Mouse (Mus musculus) MEL (cell line): ENCODE results near the gene Tyw5. TPM values are rescaled to one million over a fixed set of nuclear protein-coding genes. Genes with fewer than 3 reads are reported as not detected.

ENCODE experiments used
- DNase-seq: peaks from one replicate; pipeline ENCODE4 v3.0.0; 2011; ENCODE audit warnings: low read depth, low spot score
- H3K27ac ChIP-seq: 2 replicates; pipeline ENCODE4 v1.5.1; 2012; ENCODE audit warnings: low read depth, mild to moderate bottlenecking, control low read depth, low read length, moderate library complexity; ENCODE audit not compliant: control insufficient read depth
- H3K27me3 ChIP-seq, 2 experiments: fragments of 150-350 bp in 1 of 2; sonication (generic) in 1 of 2; 2 replicates each; pipeline ENCODE4 v1.6.1; 2012; ENCODE audit warnings: low read length in 2 of 2, mild to moderate bottlenecking in 2 of 2, improper control_type of control experiment in 1 of 2, moderate library complexity in 1 of 2; ENCODE audit not compliant: insufficient read depth in 2 of 2, control insufficient read depth in 1 of 2
- H3K36me3 ChIP-seq, 2 experiments: 2 replicates each; pipeline ENCODE4 v1.6.1; 2012 to 2014; ENCODE audit warnings: low read length in 2 of 2, improper control_type of control experiment in 1 of 2, inconsistent platforms in 1 of 2, mild to moderate bottlenecking in 1 of 2; ENCODE audit not compliant: insufficient read depth in 2 of 2, control insufficient read depth in 1 of 2
- H3K4me1 ChIP-seq, 2 experiments: fragments of 150-350 bp in 1 of 2; sonication (generic) in 1 of 2; 2 replicates each; pipeline ENCODE4 v1.6.1; 2012; ENCODE audit warnings: low read length in 2 of 2, improper control_type of control experiment in 1 of 2, mild to moderate bottlenecking in 1 of 2; ENCODE audit not compliant: insufficient read depth in 2 of 2, control insufficient read depth in 1 of 2
- H3K4me3 ChIP-seq, 2 experiments: fragments of 150-350 bp in 1 of 2; sonication (generic) in 1 of 2; 2 replicates each; pipeline ENCODE4 v1.5.1; 2012; ENCODE audit warnings: low read depth in 2 of 2, low read length in 2 of 2, mild to moderate bottlenecking in 2 of 2, moderate library complexity in 2 of 2, control low read depth in 1 of 2, improper control_type of control experiment in 1 of 2; ENCODE audit not compliant: control insufficient read depth in 1 of 2, insufficient read depth in 1 of 2
- H3K79me2 ChIP-seq: 2 replicates; pipeline ENCODE4 v1.6.1; 2012; ENCODE audit warnings: mild to moderate bottlenecking, low read length, moderate library complexity; ENCODE audit not compliant: control insufficient read depth, poor library complexity, insufficient read depth
- H3K9ac ChIP-seq: 2 replicates; pipeline ENCODE4 v1.6.1; 2012; ENCODE audit warnings: low read depth, mild to moderate bottlenecking, control low read depth, low read length, moderate library complexity; ENCODE audit not compliant: control insufficient read depth, poor library complexity, severe bottlenecking
- H3K9me3 ChIP-seq: fragments of 150-350 bp; sonication (generic); replicated peaks from 2 replicates; pipeline ENCODE4 v1.6.1; 2012; ENCODE audit warnings: mild to moderate bottlenecking, low read length, improper control_type of control experiment, moderate library complexity; ENCODE audit not compliant: insufficient read depth
- BHLHE40 ChIP-seq: IDR thresholded peaks from 2 replicates; pipeline ENCODE4 v1.6.1; 2012; ENCODE audit warnings: low read depth, mild to moderate bottlenecking, inconsistent platforms, low read length, improper control_type of control experiment, borderline replicate concordance
- CHD1 ChIP-seq: IDR thresholded peaks from 2 replicates; pipeline ENCODE4 v1.6.1; 2012; ENCODE audit warnings: low read depth, mild to moderate bottlenecking, inconsistent platforms, low read length, improper control_type of control experiment
- CHD2 ChIP-seq: IDR thresholded peaks from 2 replicates; pipeline ENCODE4 v1.6.1; 2011; ENCODE audit warnings: low read length, improper control_type of control experiment
- CTCF ChIP-seq, 3 experiments: IDR thresholded peaks in 2 of 3; conservative IDR thresholded peaks in 1 of 3; 2 replicates each; pipeline ENCODE4 v1.5.1; 2011 to 2012; ENCODE audit warnings: low read length in 3 of 3, low read depth in 2 of 3, mild to moderate bottlenecking in 2 of 3, improper control_type of control experiment in 1 of 3, inconsistent platforms in 1 of 3, mixed read lengths in 1 of 3, moderate library complexity in 1 of 3; ENCODE audit not compliant: control insufficient read depth in 1 of 3, insufficient read depth in 1 of 3, poor library complexity in 1 of 3, severe bottlenecking in 1 of 3
- ELF1 ChIP-seq: IDR thresholded peaks from 2 replicates; pipeline ENCODE4 v1.6.1; 2014; ENCODE audit warnings: low read depth, mild to moderate bottlenecking, inconsistent platforms, low read length, improper control_type of control experiment, moderate library complexity
- MAFK ChIP-seq: IDR thresholded peaks from 2 replicates; pipeline ENCODE4 v1.6.1; 2011; ENCODE audit warnings: low read depth, mild to moderate bottlenecking, low read length, improper control_type of control experiment, borderline replicate concordance
- MAX ChIP-seq: IDR thresholded peaks from 2 replicates; pipeline ENCODE4 v1.6.1; 2011; ENCODE audit warnings: low read length, improper control_type of control experiment
- MAZ ChIP-seq: IDR thresholded peaks from 2 replicates; pipeline ENCODE4 v1.6.1; 2012; ENCODE audit warnings: low read depth, mild to moderate bottlenecking, inconsistent platforms, low read length, improper control_type of control experiment
- MEF2A ChIP-seq: IDR thresholded peaks from 2 replicates; pipeline ENCODE4 v1.6.1; 2014; ENCODE audit warnings: low read depth, mild to moderate bottlenecking, inconsistent platforms, low read length, improper control_type of control experiment; ENCODE audit not compliant: poor library complexity, insufficient replicate concordance, severe bottlenecking; ENCODE audit errors: extremely low read depth
- NRF1 ChIP-seq: IDR thresholded peaks from 2 replicates; pipeline ENCODE4 v1.6.1; 2014; ENCODE audit warnings: low read depth, mild to moderate bottlenecking, inconsistent platforms, low read length, improper control_type of control experiment, moderate library complexity; ENCODE audit not compliant: poor library complexity, insufficient read depth, severe bottlenecking
- POLR2A ChIP-seq, 2 experiments: IDR thresholded peaks; 2 replicates each; pipeline ENCODE4 v1.6.1; 2011 to 2012; ENCODE audit warnings: low read length in 2 of 2, mild to moderate bottlenecking in 2 of 2, control low read depth in 1 of 2, improper control_type of control experiment in 1 of 2, low read depth in 1 of 2, moderate library complexity in 1 of 2; ENCODE audit not compliant: control insufficient read depth in 1 of 2, insufficient read depth in 1 of 2, poor library complexity in 1 of 2
- POLR2AphosphoS2 ChIP-seq: IDR thresholded peaks from 2 replicates; pipeline ENCODE4 v1.6.1; 2011; ENCODE audit warnings: low read length, improper control_type of control experiment
- SIN3A ChIP-seq: IDR thresholded peaks from 2 replicates; pipeline ENCODE4 v1.6.1; 2012; ENCODE audit warnings: low read length, improper control_type of control experiment, inconsistent platforms
- SMC3 ChIP-seq: IDR thresholded peaks from 2 replicates; pipeline ENCODE4 v1.6.1; 2011; ENCODE audit warnings: low read depth, low read length, improper control_type of control experiment
- TAL1 ChIP-seq: IDR thresholded peaks from 2 replicates; pipeline ENCODE4 v1.6.1; 2012; ENCODE audit warnings: mild to moderate bottlenecking, inconsistent platforms, low read length, moderate library complexity, mixed read lengths
- TBP ChIP-seq: IDR thresholded peaks from 2 replicates; pipeline ENCODE4 v1.8.0; 2011; ENCODE audit warnings: low read depth, low read length, improper control_type of control experiment
- USF1 ChIP-seq: IDR thresholded peaks from 2 replicates; pipeline ENCODE4 v1.6.1; 2014; ENCODE audit warnings: low read depth, mild to moderate bottlenecking, inconsistent platforms, low read length, improper control_type of control experiment, moderate library complexity
- USF2 ChIP-seq, 2 experiments: IDR thresholded peaks; 2 replicates each; pipeline ENCODE4 v1.6.1; 2011 to 2012; ENCODE audit warnings: improper control_type of control experiment in 2 of 2, low read length in 2 of 2, borderline replicate concordance in 1 of 2, inconsistent platforms in 1 of 2, low read depth in 1 of 2, mild to moderate bottlenecking in 1 of 2; ENCODE audit not compliant: insufficient read depth in 1 of 2
- ZC3H11A ChIP-seq: IDR thresholded peaks from 2 replicates; pipeline ENCODE4 v1.6.1; 2012; ENCODE audit warnings: low read depth, mild to moderate bottlenecking, inconsistent platforms, low read length, improper control_type of control experiment
- ZMIZ1 ChIP-seq: IDR thresholded peaks from 2 replicates; pipeline ENCODE4 v1.6.1; 2012; ENCODE audit warnings: low read depth, mild to moderate bottlenecking, inconsistent platforms, low read length, improper control_type of control experiment, moderate library complexity
- polyA plus RNA-seq, 2 experiments: library from polyadenylated mRNA; stranded (reverse) in 1 of 2; unstranded in 1 of 2; fragments of >175 nt in 1 of 2; fragments of >200 nt in 1 of 2; gene quantifications; 2 replicates each; pipeline versions ENCODE4 v1.2.1 to v1.2.4; 2012; ENCODE audit warnings: low replicate concordance in 2 of 2, low read depth in 1 of 2; ENCODE audit not compliant: insufficient read length in 2 of 2, insufficient read depth in 1 of 2, missing spikeins in 1 of 2
- total RNA-seq: library from RNA; depleted of rRNA; stranded (reverse); fragments of 300-350 nt; gene quantifications from 2 replicates; pipeline ENCODE4 v1.2.3, GENCODE M21; 2012

The Tyw5 gene
- total and polyA plus RNA-seq, 3 experiments: 15.8 to 18.5 TPM; not detected in 1

DNA sequence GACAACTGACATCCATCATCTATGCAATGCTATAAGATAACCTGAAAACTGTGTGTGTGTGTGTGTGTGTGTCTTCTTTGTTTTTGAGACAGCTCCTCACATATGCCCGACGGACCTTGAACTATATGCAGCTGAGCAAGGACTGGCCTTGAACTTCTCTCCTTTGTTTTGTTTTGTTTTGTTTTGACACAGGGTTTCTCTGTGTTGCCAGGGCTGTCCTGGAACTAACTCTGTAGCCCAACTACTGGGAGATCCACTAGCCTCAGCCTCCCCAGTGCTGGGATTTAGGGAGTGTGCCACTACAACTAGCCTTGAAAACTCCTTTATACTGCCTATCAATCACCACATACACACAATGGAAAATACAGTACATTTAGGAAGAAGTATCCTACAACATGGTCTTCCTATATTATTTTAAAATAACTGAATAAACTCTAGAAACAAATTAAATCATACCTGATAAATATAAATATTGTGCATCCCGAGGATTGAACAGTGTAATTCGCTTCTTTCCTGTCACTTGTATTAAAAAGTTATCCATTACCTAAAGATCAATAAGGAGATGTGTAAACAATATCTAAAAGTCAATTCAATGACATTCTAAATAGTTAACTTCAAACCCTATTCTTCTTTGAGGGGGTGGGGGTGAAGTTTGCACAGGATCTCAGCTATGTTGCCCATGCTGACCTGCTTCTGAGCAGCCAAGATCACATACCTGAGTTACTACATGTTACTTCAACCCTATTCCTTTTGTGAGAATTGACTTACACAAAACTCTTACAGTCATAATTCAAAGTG is 15.7 kb downstream of the Tyw5 start:
- no peak overlapping the region for H3K9ac ChIP-seq
- peaks cover 0 to 3% of the 10 kb centered on the region in 2 experiments; a peak in 2 of 4 replicates for H3K36me3 ChIP-seq
- no peak overlapping the region for H3K27ac ChIP-seq
- no peaks in the 10 kb centered on the region for H3K9me3 ChIP-seq
- no peaks in the 10 kb centered on the region for H3K4me1 ChIP-seq
- H3K79me2 ChIP-seq: no peaks in the 10 kb centered on the region
- no peak for TF ChIP-seq CHD2
- TF ChIP-seq TAL1: no peak
- TF ChIP-seq SMC3: no peak
- no peak for TF ChIP-seq CTCF (IDR thresholded peaks at IDR 0.05 in 2 of 3, conservative IDR thresholded peaks at IDR 0.05 in 1 of 3; ENCODE audit: control insufficient read depth in 1 of 3, insufficient read depth in 1 of 3, low read depth in 2 of 3, low read length in 3 of 3, poor library complexity in 1 of 3, severe bottlenecking in 1 of 3)
- TF ChIP-seq SIN3A: no peak
- no peak for TF ChIP-seq MAX
- no peak for TF ChIP-seq USF1
- TF ChIP-seq ZMIZ1: no peak
- TF ChIP-seq ELF1: no peak
- TF ChIP-seq MEF2A: no peak
- TF ChIP-seq, all 39 proteins: peak for 0
- H3K27me3 ChIP-seq: no peaks in the 10 kb centered on the region
- H3K4me3 ChIP-seq: no peak overlapping the region
- DNase-seq: no peak

- Histone ChIP-seq H3K36me3 (peaks cover 0 to 6% of the 10 kb centered on the region in 2 experiments; a peak in 2 of 4 replicates), H3K79me2 (no peaks in the 10 kb centered on the region)
- DNase-seq: no peak
These were observed 18.3 kb downstream of the Tyw5 start for GRCm38 (mm10) chr1:57388402-57389155.

More at GRCm38 (mm10) chr1:57388402-57389155, 18.3 kb downstream of the Tyw5 start:
- H3K9ac ChIP-seq: no peak overlapping the region
- no peak overlapping the region for H3K4me3 ChIP-seq
- TF ChIP-seq POLR2A (IDR thresholded peaks at IDR 0.05; ENCODE audit: control insufficient read depth in 1 of 2, insufficient read depth in 1 of 2, low read depth in 1 of 2, low read length in 2 of 2, poor library complexity in 1 of 2) (no peak), MAFK (no peak), MEF2A (no peak), POLR2AphosphoS2 (no peak), USF1 (no peak), USF2 (IDR thresholded peaks at IDR 0.05; ENCODE audit: borderline replicate concordance in 1 of 2, insufficient read depth in 1 of 2, low read depth in 1 of 2, low read length in 2 of 2) (no peak), TBP (no peak), ELF1 (no peak), BHLHE40 (no peak), ZC3H11A (no peak), CHD1 (no peak), MAZ (no peak), NRF1 (no peak)
- no peak overlapping the region for H3K27ac ChIP-seq
- no peaks in the 10 kb centered on the region for H3K4me1 ChIP-seq
- no peaks in the 10 kb centered on the region for H3K27me3 ChIP-seq
- H3K9me3 ChIP-seq: no peaks in the 10 kb centered on the region
